Mouse (Mus musculus): ENCODE data around the gene Carhsp1.

- TF ChIP-seq EP300 (IDR thresholded peaks at IDR 0.05) (no peak), CTCF (IDR thresholded peaks at IDR 0.05) (no peak)
These were observed 26.4 kb downstream of the Carhsp1 start for GRCm38 (mm10) chr16:8645546-8645945.
